8 mouse cellular contexts compared by ENCODE assay signal in the genomic region with DNA sequence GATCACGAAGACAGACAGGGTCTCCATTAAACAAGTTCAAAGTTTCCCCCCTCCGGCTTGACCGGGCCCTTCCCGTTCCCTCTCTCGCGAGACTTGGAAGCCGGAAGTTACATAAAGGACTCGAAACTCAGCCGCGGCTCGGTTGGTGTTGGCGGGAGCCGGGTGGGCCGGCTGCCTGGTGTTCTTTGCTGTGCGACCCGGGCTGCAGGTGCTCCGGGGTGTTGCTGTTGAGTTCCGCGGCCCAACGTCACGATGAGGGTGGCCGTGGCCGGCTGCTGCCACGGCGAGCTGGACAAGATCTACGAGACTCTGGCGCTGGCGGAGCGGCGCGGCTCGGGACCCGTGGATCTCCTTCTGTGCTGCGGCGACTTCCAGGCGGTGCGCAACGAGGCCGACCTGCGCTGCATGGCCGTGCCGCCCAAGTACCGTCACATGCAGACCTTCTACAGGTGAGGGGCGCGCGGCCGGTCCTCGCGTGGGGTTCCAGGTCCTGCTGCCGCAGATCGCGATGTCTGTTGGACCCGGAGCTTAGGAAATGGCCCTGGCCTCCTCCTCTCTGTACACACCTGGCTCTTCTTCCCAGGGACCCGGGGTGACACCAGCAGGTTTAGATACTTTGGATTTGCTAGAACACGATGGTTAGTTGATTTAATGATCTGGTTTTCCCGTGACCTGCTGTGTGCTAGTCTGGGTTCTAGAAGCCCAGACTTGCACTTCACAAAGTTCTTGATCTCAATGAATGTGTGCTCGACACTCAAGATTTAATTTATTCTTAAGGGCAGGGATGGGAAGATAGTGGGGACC. TPM values are rescaled to one million over a fixed set of nuclear protein-coding genes. Genes with fewer than 3 reads are reported as not detected.
DNase-seq lines count a peak whose midpoint lies in the region; ATAC-seq and TF ChIP-seq lines count a peak whose summit lies in the region.

A gene (plus strand): TSS at position 123 of the 804 bp plus-strand sequence.

- TF ChIP-seq POLR2A in cortical plate, adult 2 months (IDR thresholded peaks at IDR 0.05; ENCODE audit: extremely low read depth, insufficient read depth, low read length): peak; percentile 61; the same call in 1 of the 2 replicates

- peak; percentile 95 for ATAC-seq in activated CD4-positive, CD25-positive, alpha-beta regulatory T cell, adult 4 months
- peak; percentile 96 for ATAC-seq in inflammation-experienced regulatory T-cells, adult 6 months
- ATAC-seq in megakaryocyte-erythroid progenitor cell, adult 5-6 weeks (replicated peaks; ENCODE audit: low FRiP score, low TSS enrichment, poor library complexity, severe bottlenecking): peak; percentile 94

- no peak for TF ChIP-seq CTCF in cortical plate, adult 2 months (IDR thresholded peaks at IDR 0.05; ENCODE audit: extremely low read depth, insufficient read depth, low read length)

- peak within 1 kb of the TSS; percentile 84 for H3K4me3 ChIP-seq in cortical plate, adult 2 months (ENCODE audit: insufficient read depth, low read length)

- no peaks in the 10 kb centered on the region; the same call in 1 of the 2 replicates for H3K4me1 ChIP-seq in cortical plate, adult 2 months (ENCODE audit: control insufficient read depth, insufficient read depth, low read length)

- intact Hi-C loops in left cerebral cortex, postnatal 10 days (cut with DNase I): no loop called here

- H3K27ac ChIP-seq in cortical plate, adult 2 months (ENCODE audit: insufficient read depth, low read length): peak within 1 kb of the TSS; percentile 31; the same call in 1 of the 2 replicates

- peak; percentile 92 for DNase-seq in gastrocnemius, postnatal 10 days
- peak; percentile 93 to 96 for DNase-seq in left cerebral cortex, postnatal 10 days (ENCODE audit: extremely low spot score in 1 of 2, low spot score in 2 of 2)
- peak; percentile 91 for DNase-seq in right cerebral cortex, postnatal 25 days
- peak; percentile 86 to 92 for DNase-seq in urinary bladder, postnatal 4 days (ENCODE audit: low spot score in 2 of 2)

RNA-seq across cellular contexts. Expression of the gene that starts here (rescaled TPM):
- polyA plus RNA-seq in activated CD4-positive, CD25-positive, alpha-beta regulatory T cell, adult 4 months (2017; shearing (Covaris generic)): 10 to 100 TPM; 18.4 to 23.7 TPM
- polyA plus RNA-seq in cortical plate, adult 2 months (2012; rRNA removed): 10.8 and 13.5 TPM in 2 replicates
- 1 to 10 TPM; 5.6 to 7.1 TPM for total RNA-seq in gastrocnemius, postnatal 10 days (2021)
- 10 to 100 TPM; 20.6 to 35.6 (median 24.4) TPM for polyA plus RNA-seq in inflammation-experienced regulatory T-cells, adult 6 months (2017; shearing (Covaris generic))
- 10 to 100 TPM; 11.4 to 12.4 TPM for total RNA-seq in left cerebral cortex, postnatal 10 days (2021)
- total RNA-seq in megakaryocyte-erythroid progenitor cell, adult 5-6 weeks (2014; fragmentation: Nextera tagmentation): 21.9 and 34.7 TPM in 2 replicates
- total RNA-seq in megakaryocyte-erythroid progenitor cell, adult 5-6 weeks (2017): 53.6 and 67.5 TPM in 2 replicates

Comparison
In these comparisons a context has a peak if more than half of its experiments do, and no peak if none do; other contexts are left out.
1. Peak in every context shown above with its lines: DNase-seq, ATAC-seq, H3K4me3 ChIP-seq and H3K27ac ChIP-seq.